In the genomic region with DNA sequence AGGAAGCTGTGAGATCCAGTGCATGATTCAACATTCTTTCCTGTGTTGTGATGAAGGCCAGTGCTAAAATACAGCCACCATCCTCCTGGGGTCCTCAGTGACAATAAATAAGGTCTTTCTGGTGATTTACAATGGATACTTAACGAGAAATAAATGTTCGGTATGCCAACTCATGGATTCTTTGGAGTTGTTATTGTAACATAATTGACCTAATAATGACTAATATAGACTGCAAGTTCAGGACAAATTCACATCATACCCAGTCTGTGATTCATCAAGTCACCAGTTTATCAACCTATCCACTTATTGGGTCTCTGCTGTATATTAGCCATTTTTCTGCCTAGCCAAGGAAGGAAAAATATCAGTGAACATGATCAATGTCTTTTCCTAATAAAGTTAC, we compare ENCODE assay signal across 20 mouse cellular contexts.
DNase-seq lines count a peak whose midpoint lies in the region; ATAC-seq and TF ChIP-seq lines count a peak whose summit lies in the region.
"Had no signal": no experiment of that assay in that cellular context is flagged by ENCODE, and none has a peak within 500 bp of the region (broad histone marks: within the 10 kb centered on the region; RNA-seq: fewer than 3 reads in every experiment).

No protein-coding gene starts in this region.

- H3K4me1 ChIP-seq in embryonic fibroblast, embryonic 13.5 days (ENCODE audit: control insufficient read depth, insufficient read depth, low read length): peaks cover 7% of the 10 kb centered on the region

- no peaks in the 10 kb centered on the region for H3K27me3 ChIP-seq in Patski

- CTCF ChIA-PET in Patski (lab: Charles Lee): no interaction called here

- H3K27ac ChIP-seq in embryonic fibroblast, embryonic 13.5 days (ENCODE audit: insufficient read depth, low read length): 0 out of 2 replicates have a peak overlapping the region, but pooled peaks have one; percentile 68

- in situ Hi-C loops in Patski (cut with MboI; ENCODE audit: low pct_unique_long_range_greater_than_20kb): no loop called here

- TF ChIP-seq POLR2A in embryonic fibroblast, embryonic 13.5 days (IDR thresholded peaks at IDR 0.05; ENCODE audit: low read depth, low read length): no peak

- no peak overlapping the region for H3K4me3 ChIP-seq in embryonic fibroblast, embryonic 13.5 days (ENCODE audit: insufficient read depth, low read length)

- ATAC-seq in Patski: peak; percentile 60
- ATAC-seq: activated CD4-positive, CD25-positive, alpha-beta regulatory T cell, adult 4 months; CD4-positive, CD25-positive, alpha-beta regulatory T cell, adult 4 months had no signal

- POLR2A ChIA-PET in Patski (lab: Charles Lee): no interaction called here

- peak; percentile 86 for DNase-seq in Muller cell, postnatal 12 days (ENCODE audit: inconsistent ontology term)
- DNase-seq in Patski (ENCODE audit: low read depth, low spot score): no peak
- DNase-seq in cerebellum, postnatal 25 days: no peak
- no peak for DNase-seq in heart, adult 8-10 months (ENCODE audit: low spot score)
- no peak for DNase-seq in cerebellum, adult 9-11 months
- DNase-seq: adrenal gland, adult 2 months; adrenal gland, adult 8-10 months; adrenal gland, postnatal 10 days; adrenal gland, postnatal 14 days; adrenal gland, postnatal 25 days; adrenal gland, postnatal 36 days; B cell, adult 2 months; cerebellum, adult 11 months; cerebellum, adult 11-12 months; cerebellum, adult 18-20 months; cerebellum, adult 2 months; cerebellum, adult 8-10 months had no signal

- TF ChIP-seq CTCF in Patski (IDR thresholded peaks at IDR 0.05): no peak
- no peak for TF ChIP-seq CTCF in embryonic fibroblast, embryonic 13.5 days (IDR thresholded peaks at IDR 0.05; ENCODE audit: borderline replicate concordance, insufficient read depth, low read length)
